ENCODE assay signal across 11 mouse cellular contexts in genomic region chr9:101501706-101502465, GRCm38 (mm10).
DNase-seq lines count a peak whose midpoint lies in the region; ATAC-seq and TF ChIP-seq lines count a peak whose summit lies in the region.
"Had no signal": no experiment of that assay in that cellular context is flagged by ENCODE, and none has a peak within 500 bp of the region (broad histone marks: within the 10 kb centered on the region; RNA-seq: fewer than 3 reads in every experiment).

No protein-coding gene starts in this region.

- H3K27me3 ChIP-seq in embryonic facial prominence, embryonic 14.5 days (replicated peaks; ENCODE audit: control insufficient read depth, insufficient read depth, low read length), result no peaks in the 10 kb centered on the region
- no peaks in the 10 kb centered on the region for H3K27me3 ChIP-seq in embryonic facial prominence, embryonic 10.5 days (replicated peaks; ENCODE audit: low read depth, poor library complexity, severe bottlenecking)
- no peaks in the 10 kb centered on the region for H3K27me3 ChIP-seq in midbrain, embryonic 14.5 days (ENCODE audit: control insufficient read depth, insufficient read depth, low read length)
- no peaks in the 10 kb centered on the region for H3K27me3 ChIP-seq in midbrain, embryonic 11.5 days (ENCODE audit: control insufficient read depth, insufficient read depth, low read length)
- no peaks in the 10 kb centered on the region for H3K27me3 ChIP-seq in myocyte (ENCODE audit: control insufficient read depth, insufficient read depth, insufficient read length)
- H3K27me3 ChIP-seq in limb, embryonic 10.5 days (ENCODE audit: low read depth, poor library complexity, severe bottlenecking), result no peaks in the 10 kb centered on the region
- H3K27me3 ChIP-seq: lung, embryonic 15.5 days; neural tube, embryonic 15.5 days had no signal

- no peaks in the 10 kb centered on the region for H3K9me3 ChIP-seq in embryonic facial prominence, embryonic 14.5 days (ENCODE audit: control insufficient read depth, low read length)
- no peaks in the 10 kb centered on the region for H3K9me3 ChIP-seq in embryonic facial prominence, embryonic 10.5 days
- H3K9me3 ChIP-seq in midbrain, embryonic 14.5 days (ENCODE audit: control insufficient read depth, low read length), result no peaks in the 10 kb centered on the region
- H3K9me3 ChIP-seq in midbrain, embryonic 11.5 days (ENCODE audit: control insufficient read depth, low read length), result no peaks in the 10 kb centered on the region
- H3K9me3 ChIP-seq in limb, embryonic 10.5 days (replicated peaks), result no peaks in the 10 kb centered on the region
- H3K9me3 ChIP-seq: lung, embryonic 15.5 days; neural tube, embryonic 15.5 days had no signal

- no peak overlapping the region for H3K9ac ChIP-seq in embryonic facial prominence, embryonic 14.5 days (ENCODE audit: low read depth, low read length)
- H3K9ac ChIP-seq in midbrain, embryonic 14.5 days (replicated peaks; ENCODE audit: low read length), result no peak overlapping the region
- H3K9ac ChIP-seq in midbrain, embryonic 11.5 days (ENCODE audit: low read length), result no peak overlapping the region
- H3K9ac ChIP-seq: lung, embryonic 15.5 days; neural tube, embryonic 15.5 days had no signal

- WGBS in embryonic facial prominence, embryonic 14.5 days, result 65% methylated on average over 16 of the region's 16 CpGs
- 88% methylated on average over 16 of the region's 16 CpGs for WGBS in embryonic facial prominence, embryonic 10.5 days
- 72% methylated on average over 16 of the region's 16 CpGs for WGBS in midbrain, embryonic 14.5 days
- WGBS in midbrain, embryonic 11.5 days, result 90% methylated on average over 16 of the region's 16 CpGs
- WGBS in limb, embryonic 10.5 days, result 80% methylated on average over 16 of the region's 16 CpGs

- H3K79me2 ChIP-seq in myocyte (ENCODE audit: control insufficient read depth, insufficient read depth), result no peaks in the 10 kb centered on the region

- TF ChIP-seq POLR2A in myocyte (IDR thresholded peaks at IDR 0.05; ENCODE audit: insufficient read length, low read depth), result no peak

- no peaks in the 10 kb centered on the region for H3K36me3 ChIP-seq in embryonic facial prominence, embryonic 14.5 days (ENCODE audit: control insufficient read depth, insufficient read depth, low read length)
- no peaks in the 10 kb centered on the region for H3K36me3 ChIP-seq in embryonic facial prominence, embryonic 10.5 days (replicated peaks)
- H3K36me3 ChIP-seq in midbrain, embryonic 14.5 days (ENCODE audit: control insufficient read depth, insufficient read depth, low read length), result no peaks in the 10 kb centered on the region
- no peaks in the 10 kb centered on the region for H3K36me3 ChIP-seq in midbrain, embryonic 11.5 days (ENCODE audit: control insufficient read depth, insufficient read depth, low read length)
- no peaks in the 10 kb centered on the region for H3K36me3 ChIP-seq in myocyte (ENCODE audit: control insufficient read depth, insufficient read depth)
- no peaks in the 10 kb centered on the region for H3K36me3 ChIP-seq in limb, embryonic 10.5 days
- H3K36me3 ChIP-seq: lung, embryonic 15.5 days; neural tube, embryonic 15.5 days had no signal

- peak; percentile 37; the same call in 1 of the 2 replicates for ATAC-seq in embryonic facial prominence, embryonic 14.5 days (ENCODE audit: low read depth)
- no peak for ATAC-seq in midbrain, embryonic 14.5 days (ENCODE audit: low FRiP score, low TSS enrichment)
- ATAC-seq in midbrain, embryonic 11.5 days (ENCODE audit: low FRiP score), result no peak

- H3K27ac ChIP-seq in embryonic facial prominence, embryonic 14.5 days (replicated peaks; ENCODE audit: low read depth, low read length), result no peak overlapping the region
- H3K27ac ChIP-seq in embryonic facial prominence, embryonic 10.5 days (replicated peaks), result no peak overlapping the region
- H3K27ac ChIP-seq in midbrain, embryonic 14.5 days (replicated peaks; ENCODE audit: low read depth, low read length), result no peak overlapping the region
- no peak overlapping the region for H3K27ac ChIP-seq in midbrain, embryonic 11.5 days (ENCODE audit: low read depth, low read length)
- no peak overlapping the region for H3K27ac ChIP-seq in limb, embryonic 10.5 days
- H3K27ac ChIP-seq: lung, embryonic 15.5 days; neural tube, embryonic 15.5 days had no signal

- H3K4me3 ChIP-seq in embryonic facial prominence, embryonic 14.5 days (ENCODE audit: low read depth, low read length), result no peak overlapping the region
- no peak overlapping the region for H3K4me3 ChIP-seq in embryonic facial prominence, embryonic 10.5 days
- H3K4me3 ChIP-seq in midbrain, embryonic 14.5 days (replicated peaks; ENCODE audit: low read depth, low read length), result no peak overlapping the region
- H3K4me3 ChIP-seq in midbrain, embryonic 11.5 days (ENCODE audit: low read depth, low read length), result no peak overlapping the region
- no peak overlapping the region for H3K4me3 ChIP-seq in myocyte
- H3K4me3 ChIP-seq in limb, embryonic 10.5 days, result no peak overlapping the region
- H3K4me3 ChIP-seq: lung, embryonic 15.5 days; neural tube, embryonic 15.5 days had no signal

- H3ac ChIP-seq in myocyte (ENCODE audit: control insufficient read depth, insufficient read length), result no peak overlapping the region

- no peak overlapping the region for H3K4me2 ChIP-seq in embryonic facial prominence, embryonic 14.5 days (ENCODE audit: low read depth, low read length)
- no peak overlapping the region for H3K4me2 ChIP-seq in midbrain, embryonic 14.5 days (ENCODE audit: low read length)
- no peak overlapping the region for H3K4me2 ChIP-seq in midbrain, embryonic 11.5 days
- H3K4me2 ChIP-seq in myocyte (ENCODE audit: low read depth), result peak overlapping the region; percentile 87
- H3K4me2 ChIP-seq: lung, embryonic 15.5 days; neural tube, embryonic 15.5 days had no signal

- no peaks in the 10 kb centered on the region for H3K4me1 ChIP-seq in embryonic facial prominence, embryonic 14.5 days (ENCODE audit: control insufficient read depth, insufficient read depth, low read length)
- peaks cover 8% of the 10 kb centered on the region; the same call in 1 of the 2 replicates for H3K4me1 ChIP-seq in embryonic facial prominence, embryonic 10.5 days
- H3K4me1 ChIP-seq in midbrain, embryonic 14.5 days (ENCODE audit: control insufficient read depth, insufficient read depth, low read length), result no peaks in the 10 kb centered on the region
- no peaks in the 10 kb centered on the region for H3K4me1 ChIP-seq in midbrain, embryonic 11.5 days (ENCODE audit: control insufficient read depth, insufficient read depth, low read length)
- H3K4me1 ChIP-seq in limb, embryonic 10.5 days, result peaks cover 11% of the 10 kb centered on the region
- H3K4me1 ChIP-seq: lung, embryonic 15.5 days had no signal

- peak; percentile 69 for DNase-seq in embryonic facial prominence, embryonic 14.5 days (ENCODE audit: low spot score)
- no peak for DNase-seq in embryonic facial prominence, embryonic 10.5 days (ENCODE audit: low spot score)
- peak; percentile 39 for DNase-seq in midbrain, embryonic 14.5 days
- no peak for DNase-seq in midbrain, embryonic 11.5 days (ENCODE audit: low spot score, missing footprints)
- peak; percentile 40 for DNase-seq in layer of hippocampus, adult 9-10 months (ENCODE audit: low spot score)
- no peak for DNase-seq in gastrocnemius, postnatal 14 days
- no peak for DNase-seq in limb, embryonic 10.5 days (ENCODE audit: low spot score)
- DNase-seq: kidney, adult 18-20 months had no signal

- intact Hi-C loops in gastrocnemius, postnatal 14 days (cut with DNase I; ENCODE audit: low total_unique reads), result no loop called here

TF ChIP-seq in myocyte, 11 proteins besides CTCF, POLR2A, EP300 and RAD21:
- TF ChIP-seq MYOG (IDR thresholded peaks at IDR 0.05; ENCODE audit: control insufficient read depth in 1 of 3, insufficient read depth in 1 of 3, insufficient read length in 2 of 3, low read depth in 2 of 3) (peak in 2 of 3 experiments; percentile 62 to 71), TCF3 (IDR thresholded peaks at IDR 0.05; ENCODE audit: insufficient read length, low read depth) (no peak), MAX (IDR thresholded peaks at IDR 0.05; ENCODE audit: low read depth) (no peak), CEBPB (IDR thresholded peaks at IDR 0.05; ENCODE audit: insufficient read depth, poor library complexity, severe bottlenecking) (0 out of 2 replicates have a peak, but pooled peaks have one; percentile 24), TCF12 (IDR thresholded peaks at IDR 0.05; ENCODE audit: insufficient read depth, poor library complexity, severe bottlenecking) (peak; percentile 39), POLR2AphosphoS2 (IDR thresholded peaks at IDR 0.05; ENCODE audit: insufficient read length, low read depth) (no peak), MYOD1 (IDR thresholded peaks at IDR 0.05; ENCODE audit: control insufficient read depth in 1 of 3, insufficient read length in 2 of 3, low read depth in 2 of 3) (peak; percentile 41 to 71 (median 60)), SRF (IDR thresholded peaks at IDR 0.05; ENCODE audit: control insufficient read depth, insufficient read length, low read depth) (no peak)

Comparison
In these comparisons a context has a peak if more than half of its experiments do, and no peak if none do; other contexts are left out.
1. DNase-seq: peak in embryonic facial prominence, embryonic 14.5 days (single experiment), midbrain, embryonic 14.5 days (single experiment) and layer of hippocampus, adult 9-10 months (single experiment); none in embryonic facial prominence, embryonic 10.5 days (single experiment), midbrain, embryonic 11.5 days (single experiment), gastrocnemius, postnatal 14 days (single experiment) and limb, embryonic 10.5 days (single experiment).